Mouse (Mus musculus): ENCODE data around the gene Tcf12.

The Tcf12 gene

GRCm38 (mm10) chr9:72111622-72112550 is at the start of gene Tcf12:
Gene Tcf12 (minus strand): TSS chr9:72111871.
- TF ChIP-seq NANOG (IDR thresholded peaks at IDR 0.05; ENCODE audit: borderline replicate concordance, low read length) (no peak), POU5F1 (IDR thresholded peaks at IDR 0.05; ENCODE audit: borderline replicate concordance, low read length) (no peak), CTCF (conservative IDR thresholded peaks at IDR 0.05; ENCODE audit: low read length) (no peak)
- no peaks in the 10 kb centered on the region for H3K36me3 ChIP-seq (ENCODE audit: insufficient read depth, low read length)
- H3K27me3 ChIP-seq (ENCODE audit: insufficient read depth, low read length) = peaks cover 39% of the 10 kb centered on the region
- H3K4me1 ChIP-seq (replicated peaks; ENCODE audit: low read depth, low read length) = peaks cover 9% of the 10 kb centered on the region
- H3K9me3 ChIP-seq (ENCODE audit: low read length) = no peaks in the 10 kb centered on the region
- H3K4me3 ChIP-seq (replicated peaks; ENCODE audit: low read length) = peak within 1 kb of the TSS; percentile 94

GRCm38 (mm10) chr9:72158392-72158791 is 46.7 kb upstream of the Tcf12 start:
- Histone ChIP-seq H3K27me3 (ENCODE audit: insufficient read depth, low read length) (peaks cover 2% of the 10 kb centered on the region; the same call in 1 of the 2 replicates), H3K9me3 (ENCODE audit: low read length) (peaks cover 8% of the 10 kb centered on the region), H3K4me3 (replicated peaks; ENCODE audit: low read length) (no peak overlapping the region), H3K4me1 (replicated peaks; ENCODE audit: low read depth, low read length) (peaks cover 4% of the 10 kb centered on the region; the same call in 1 of the 2 replicates), H3K36me3 (ENCODE audit: insufficient read depth, low read length) (no peaks in the 10 kb centered on the region)
- no peak for TF ChIP-seq POU5F1 (IDR thresholded peaks at IDR 0.05; ENCODE audit: borderline replicate concordance, low read length)
- TF ChIP-seq CTCF (conservative IDR thresholded peaks at IDR 0.05; ENCODE audit: low read length) = no peak
- TF ChIP-seq NANOG (IDR thresholded peaks at IDR 0.05; ENCODE audit: borderline replicate concordance, low read length) = no peak

- Histone ChIP-seq H3K4me3 (replicated peaks; ENCODE audit: low read length) (no peak overlapping the region), H3K9me3 (ENCODE audit: low read length) (peaks cover 8% of the 10 kb centered on the region), H3K36me3 (ENCODE audit: insufficient read depth, low read length) (no peaks in the 10 kb centered on the region), H3K27me3 (ENCODE audit: insufficient read depth, low read length) (peaks cover 2% of the 10 kb centered on the region; the same call in 1 of the 2 replicates), H3K4me1 (replicated peaks; ENCODE audit: low read depth, low read length) (peaks cover 4% of the 10 kb centered on the region; the same call in 1 of the 2 replicates)
- TF ChIP-seq CTCF (conservative IDR thresholded peaks at IDR 0.05; ENCODE audit: low read length) = no peak
- TF ChIP-seq NANOG (IDR thresholded peaks at IDR 0.05; ENCODE audit: borderline replicate concordance, low read length) = no peak
- no peak for TF ChIP-seq POU5F1 (IDR thresholded peaks at IDR 0.05; ENCODE audit: borderline replicate concordance, low read length)
Measured at GRCm38 (mm10) chr9:72157091-72157490, 45.4 kb upstream of the Tcf12 start.

GRCm38 (mm10) chr9:72155250-72156138 is 43.8 kb upstream of the Tcf12 start:
- no peaks in the 10 kb centered on the region for H3K36me3 ChIP-seq (ENCODE audit: insufficient read depth, low read length)

GRCm38 (mm10) chr9:72144148-72144547 is 32.5 kb upstream of the Tcf12 start:
- Histone ChIP-seq H3K9me3 (ENCODE audit: low read length) (no peaks in the 10 kb centered on the region), H3K4me1 (replicated peaks; ENCODE audit: low read depth, low read length) (peaks cover 5% of the 10 kb centered on the region; the same call in 1 of the 2 replicates), H3K27me3 (ENCODE audit: insufficient read depth, low read length) (peaks cover 49% of the 10 kb centered on the region), H3K36me3 (ENCODE audit: insufficient read depth, low read length) (no peaks in the 10 kb centered on the region), H3K4me3 (replicated peaks; ENCODE audit: low read length) (no peak overlapping the region)
- TF ChIP-seq CTCF (conservative IDR thresholded peaks at IDR 0.05; ENCODE audit: low read length) (no peak), POU5F1 (IDR thresholded peaks at IDR 0.05; ENCODE audit: borderline replicate concordance, low read length) (no peak), NANOG (IDR thresholded peaks at IDR 0.05; ENCODE audit: borderline replicate concordance, low read length) (no peak)

More at GRCm38 (mm10) chr9:72155250-72156138, 43.8 kb upstream of the Tcf12 start:
- Histone ChIP-seq H3K9me3 (ENCODE audit: low read length) (peaks cover under 1% of the 10 kb centered on the region; the same call in 1 of the 2 replicates), H3K27me3 (ENCODE audit: insufficient read depth, low read length) (peaks cover 6% of the 10 kb centered on the region; the same call in 1 of the 2 replicates), H3K4me1 (replicated peaks; ENCODE audit: low read depth, low read length) (peaks cover 4% of the 10 kb centered on the region; the same call in 1 of the 2 replicates), H3K4me3 (replicated peaks; ENCODE audit: low read length) (no peak overlapping the region)
- TF ChIP-seq NANOG (IDR thresholded peaks at IDR 0.05; ENCODE audit: borderline replicate concordance, low read length) (no peak), POU5F1 (IDR thresholded peaks at IDR 0.05; ENCODE audit: borderline replicate concordance, low read length) (no peak), CTCF (conservative IDR thresholded peaks at IDR 0.05; ENCODE audit: low read length) (no peak)

DNA sequence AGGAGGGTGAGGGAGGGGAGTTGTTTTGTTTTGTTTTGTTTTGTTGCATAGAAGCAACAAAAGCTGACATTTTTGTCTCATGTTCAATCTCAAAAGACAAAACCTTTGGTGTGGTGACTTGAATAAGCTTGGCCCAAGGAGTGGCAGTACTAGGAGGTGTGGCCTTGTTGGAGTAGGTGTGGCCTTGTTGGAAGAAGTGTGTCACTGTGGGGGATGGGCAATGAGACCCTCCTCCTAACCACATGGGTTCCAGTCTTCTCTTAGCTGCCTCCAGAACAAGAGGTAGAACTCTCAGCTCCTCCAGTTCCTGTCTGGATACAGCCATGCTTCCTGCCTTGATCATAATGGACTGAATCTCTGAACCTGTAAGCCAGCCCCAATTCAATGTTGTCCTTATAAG is 26.2 kb upstream of the Tcf12 start:
- TF ChIP-seq CTCF (conservative IDR thresholded peaks at IDR 0.05; ENCODE audit: low read length) (no peak), NANOG (IDR thresholded peaks at IDR 0.05; ENCODE audit: borderline replicate concordance, low read length) (no peak), POU5F1 (IDR thresholded peaks at IDR 0.05; ENCODE audit: borderline replicate concordance, low read length) (no peak)
- Histone ChIP-seq H3K36me3 (ENCODE audit: insufficient read depth, low read length) (no peaks in the 10 kb centered on the region), H3K9me3 (ENCODE audit: low read length) (peaks cover 11% of the 10 kb centered on the region; the same call in 1 of the 2 replicates), H3K4me1 (replicated peaks; ENCODE audit: low read depth, low read length) (peaks cover 15% of the 10 kb centered on the region), H3K4me3 (replicated peaks; ENCODE audit: low read length) (no peak overlapping the region), H3K27me3 (ENCODE audit: insufficient read depth, low read length) (peaks cover 60% of the 10 kb centered on the region)

DNA sequence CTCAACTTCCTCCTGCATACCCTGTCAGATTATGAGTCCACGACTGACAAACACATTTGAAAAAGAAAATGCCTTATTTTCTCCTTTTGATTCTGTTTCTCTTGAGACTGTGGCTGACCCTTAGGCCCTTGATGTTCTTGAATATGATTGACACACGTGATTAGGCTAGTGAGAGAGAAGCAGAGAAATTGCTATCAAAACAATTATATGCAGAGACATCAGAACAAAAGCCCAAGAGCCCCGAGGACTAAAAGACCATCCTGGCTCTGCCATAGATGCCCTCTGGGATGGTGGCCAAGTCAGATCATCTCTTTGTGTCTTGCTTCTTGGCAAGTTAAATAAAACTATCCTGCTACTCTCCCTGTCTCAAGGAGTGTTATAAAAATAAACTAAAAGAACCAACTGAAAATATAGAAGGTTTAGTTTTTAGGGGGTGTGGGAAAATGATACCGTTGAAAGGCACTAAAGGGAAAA is 22.1 kb upstream of the Tcf12 start:
- peaks cover 83% of the 10 kb centered on the region for H3K27me3 ChIP-seq (ENCODE audit: insufficient read depth, low read length)
- H3K36me3 ChIP-seq (ENCODE audit: insufficient read depth, low read length) = no peaks in the 10 kb centered on the region
- no peak for TF ChIP-seq CTCF (conservative IDR thresholded peaks at IDR 0.05; ENCODE audit: low read length)
- TF ChIP-seq POU5F1 (IDR thresholded peaks at IDR 0.05; ENCODE audit: borderline replicate concordance, low read length) = no peak
- no peak for TF ChIP-seq NANOG (IDR thresholded peaks at IDR 0.05; ENCODE audit: borderline replicate concordance, low read length)
- H3K9me3 ChIP-seq (ENCODE audit: low read length) = peaks cover 11% of the 10 kb centered on the region; the same call in 1 of the 2 replicates
- peak overlapping the region; percentile 79 for H3K4me3 ChIP-seq (replicated peaks; ENCODE audit: low read length)
- H3K4me1 ChIP-seq (replicated peaks; ENCODE audit: low read depth, low read length) = peaks cover 21% of the 10 kb centered on the region

All from E14TG2a.4 (cell line).